Mouse (Mus musculus): ENCODE measurements around the gene Adamtsl1.

The Adamtsl1 gene

DNA sequence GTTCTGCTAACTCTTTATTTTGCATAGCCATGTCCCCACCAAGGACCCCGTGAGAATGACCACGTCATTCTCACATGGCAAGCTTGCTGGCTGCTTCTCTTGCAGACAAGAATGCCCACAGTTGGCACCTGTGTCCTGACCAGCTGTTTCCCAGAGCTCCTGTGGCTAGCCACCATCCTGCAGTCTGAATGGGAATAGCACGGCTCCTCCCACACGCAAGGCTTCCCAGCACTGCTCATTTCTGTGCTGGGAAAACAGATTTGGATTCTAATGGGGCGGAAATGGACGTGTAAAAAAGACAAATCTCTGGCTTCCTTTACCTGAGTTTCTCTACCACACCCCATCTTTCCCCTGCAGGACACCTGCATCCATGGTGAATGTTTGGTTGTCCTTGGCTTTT, 531.9 kb downstream of the Adamtsl1 start:
- in situ Hi-C loops (cut with MseI, MboI) = loop anchor here in 1 of 2 experiments (25.0 kb wide), 1 partner anchor 209 kb away; no protein-coding TSS in a partner anchor

DNA sequence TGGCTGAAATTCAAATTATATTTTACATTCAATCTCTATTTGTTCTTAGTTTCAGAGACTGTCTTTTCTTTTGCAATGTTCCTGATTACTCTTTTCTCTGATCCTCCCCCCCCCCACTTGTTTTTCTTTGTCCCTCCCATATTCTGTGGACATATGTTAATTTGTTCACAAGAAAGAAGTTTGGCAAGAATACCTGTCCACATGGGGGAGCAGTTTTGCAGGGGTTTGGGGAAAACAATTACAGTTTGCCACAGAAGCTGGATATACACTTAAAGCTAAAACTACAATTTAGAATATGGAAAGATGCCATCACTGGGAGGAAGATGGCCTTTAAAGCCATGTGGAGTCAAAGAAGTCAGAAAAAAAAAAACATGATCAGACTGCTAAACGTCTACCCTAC, 532.9 kb downstream of the Adamtsl1 start:
- in situ Hi-C loops (cut with MseI, MboI) = loop anchor here in 1 of 2 experiments (25.0 kb wide), 1 partner anchor 210 kb away; no protein-coding TSS in a partner anchor

DNA sequence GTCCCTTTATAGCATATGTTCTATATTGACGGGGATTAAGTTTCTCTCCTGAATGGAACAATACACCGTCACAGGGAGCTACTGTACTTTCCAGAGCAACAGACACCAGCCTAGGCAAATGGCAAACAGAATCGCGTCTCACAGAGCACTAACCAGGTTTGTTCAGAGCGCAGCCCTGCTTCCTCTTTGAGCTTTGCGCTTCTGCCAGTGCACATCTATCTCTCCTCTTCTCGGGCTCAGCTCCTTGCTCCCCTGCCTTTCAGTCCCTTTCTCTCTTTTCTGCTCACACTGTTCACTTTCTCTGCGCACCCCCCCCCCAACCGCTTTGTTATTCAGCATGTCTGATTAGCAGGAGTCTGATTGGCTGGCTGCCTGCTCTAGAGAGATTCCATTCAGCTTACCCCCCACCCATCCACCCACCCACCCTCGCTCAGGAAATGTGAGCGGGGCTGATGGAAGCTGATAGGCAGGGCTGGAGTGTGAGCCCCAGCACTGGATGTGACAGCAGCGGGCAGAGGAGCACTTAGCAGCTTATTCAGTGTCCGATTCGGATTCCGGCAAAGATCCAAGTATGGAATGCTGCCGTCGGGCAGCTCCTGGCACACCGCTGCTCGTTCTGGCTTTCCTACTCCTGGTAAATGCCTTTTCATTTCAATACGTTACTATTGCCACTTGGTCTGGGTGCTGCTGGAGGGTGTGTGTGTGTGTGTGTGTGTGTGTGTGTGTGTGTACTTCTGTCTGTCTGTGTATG, 539.7 kb downstream of the Adamtsl1 start:
- in situ Hi-C loops (cut with MseI, MboI) = no loop called here

DNA sequence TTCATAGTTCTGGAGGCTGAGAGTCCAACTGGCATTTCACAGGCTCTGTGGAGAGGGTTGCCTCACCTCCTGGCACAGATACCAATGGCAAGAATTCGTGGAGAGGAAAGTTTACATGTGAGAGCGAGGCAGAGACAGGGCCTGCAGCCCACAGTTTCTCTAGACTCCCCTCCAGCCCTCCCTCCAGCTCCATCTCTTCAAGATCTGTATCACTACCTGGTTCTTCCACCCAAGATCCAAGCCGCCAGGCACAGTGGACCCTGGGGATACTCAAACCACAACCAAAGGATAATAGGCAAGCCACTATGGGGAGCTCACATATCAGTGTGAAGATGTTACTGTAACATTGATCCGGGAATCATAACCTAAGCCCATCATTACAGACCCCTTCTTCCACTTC, 546.6 kb downstream of the Adamtsl1 start:
- in situ Hi-C loops (cut with MseI, MboI) = no loop called here

DNA sequence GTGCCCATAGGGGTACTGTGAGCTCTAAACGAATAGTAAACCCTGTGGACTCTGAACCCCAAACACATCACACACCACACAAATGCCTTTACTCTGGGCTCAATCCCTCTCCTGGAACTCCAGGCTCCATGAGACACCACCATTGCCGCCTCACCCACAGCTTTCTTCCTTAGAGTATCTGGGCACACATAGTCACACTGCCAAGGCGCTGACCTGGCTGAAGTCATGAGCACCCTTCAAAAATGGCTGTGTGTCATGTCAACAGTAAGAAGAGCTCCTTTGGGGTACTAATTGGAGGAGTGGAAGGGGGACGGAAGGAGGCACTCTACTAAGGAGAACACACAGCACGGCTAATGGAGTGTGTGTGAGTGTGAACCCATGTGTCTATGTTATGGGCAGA, 554.4 kb downstream of the Adamtsl1 start:
- in situ Hi-C loops (cut with MseI, MboI) = no loop called here

DNA sequence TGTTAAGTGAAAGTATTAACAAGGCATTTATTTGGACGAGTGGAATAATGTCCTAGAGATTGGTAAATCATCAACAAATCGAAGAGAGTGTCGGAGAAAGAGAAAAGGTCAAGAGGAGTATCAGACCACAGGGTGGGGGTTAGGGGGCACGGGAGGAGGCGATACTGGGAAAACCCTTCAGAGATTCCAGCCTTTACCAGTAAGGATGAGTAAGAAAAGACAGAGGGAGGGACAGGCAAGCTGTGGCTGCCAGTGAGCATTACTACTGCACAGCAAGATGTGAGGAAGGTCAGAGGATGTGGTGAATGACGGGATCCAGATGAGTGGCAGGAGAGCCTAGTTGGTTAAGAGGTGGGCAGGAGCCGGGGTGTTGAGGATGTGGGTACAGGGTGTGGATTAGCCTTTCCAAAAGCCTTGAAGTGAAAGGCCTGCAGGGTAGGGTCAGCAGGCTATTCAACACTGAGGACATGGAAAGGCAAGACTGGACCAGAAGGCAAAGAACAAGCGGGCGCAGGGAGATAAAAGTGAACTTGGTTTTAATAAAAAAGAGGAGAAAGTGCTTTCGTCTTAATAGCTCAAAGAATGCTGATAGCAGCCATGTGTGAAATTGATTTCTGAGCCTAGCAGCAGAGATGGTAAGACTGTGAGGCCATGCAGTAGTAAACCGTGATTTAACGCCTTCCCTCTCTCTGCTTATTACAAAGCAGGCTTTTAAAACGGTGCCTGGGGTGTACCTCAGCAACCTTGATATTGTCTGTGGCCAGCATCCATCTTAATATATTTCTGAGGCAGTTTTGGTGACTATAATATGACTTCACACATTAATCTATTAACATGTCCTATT, 555.1 kb downstream of the Adamtsl1 start:
- in situ Hi-C loops (cut with MseI, MboI) = no loop called here

DNA sequence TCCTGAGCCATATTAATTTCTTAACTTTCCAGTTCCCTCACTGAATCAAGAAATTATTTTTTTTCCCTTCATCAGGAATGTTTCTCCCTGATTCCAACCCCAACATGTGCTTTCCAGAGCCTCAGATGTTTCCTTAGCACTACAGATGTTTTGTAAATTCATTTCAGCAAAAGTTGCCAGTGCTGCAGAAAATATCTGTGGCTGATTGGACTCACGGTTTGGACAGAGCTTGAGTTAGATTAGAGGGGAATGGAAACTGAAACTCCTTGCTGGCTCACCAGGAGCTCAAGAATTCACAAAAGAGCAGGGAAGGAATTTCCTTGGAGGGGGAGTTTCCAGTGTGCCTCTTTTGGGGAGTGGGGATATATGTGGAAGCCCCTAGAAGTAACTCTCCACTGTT, 560.9 kb downstream of the Adamtsl1 start:
- in situ Hi-C loops (cut with MseI, MboI) = no loop called here

DNA sequence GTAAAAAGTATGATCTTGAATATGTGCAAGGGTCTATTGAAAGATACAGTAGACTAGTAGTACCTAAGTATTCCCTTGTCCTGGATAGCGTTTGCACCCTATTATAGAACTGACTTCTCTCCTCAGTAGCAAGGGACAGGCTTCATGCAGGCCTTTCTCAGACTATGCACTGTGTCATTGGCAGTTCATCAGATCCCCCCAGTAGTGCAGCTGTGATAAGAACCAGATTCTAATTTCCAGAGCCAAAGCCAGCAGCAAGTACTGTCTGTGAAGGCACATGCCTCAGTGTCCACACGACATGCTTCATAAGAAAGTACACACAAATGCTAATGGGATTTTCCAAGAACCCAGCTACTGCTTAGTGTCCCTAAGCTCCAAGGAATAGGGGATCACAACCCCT, 563.4 kb downstream of the Adamtsl1 start:
- in situ Hi-C loops (cut with MseI, MboI) = no loop called here

DNA sequence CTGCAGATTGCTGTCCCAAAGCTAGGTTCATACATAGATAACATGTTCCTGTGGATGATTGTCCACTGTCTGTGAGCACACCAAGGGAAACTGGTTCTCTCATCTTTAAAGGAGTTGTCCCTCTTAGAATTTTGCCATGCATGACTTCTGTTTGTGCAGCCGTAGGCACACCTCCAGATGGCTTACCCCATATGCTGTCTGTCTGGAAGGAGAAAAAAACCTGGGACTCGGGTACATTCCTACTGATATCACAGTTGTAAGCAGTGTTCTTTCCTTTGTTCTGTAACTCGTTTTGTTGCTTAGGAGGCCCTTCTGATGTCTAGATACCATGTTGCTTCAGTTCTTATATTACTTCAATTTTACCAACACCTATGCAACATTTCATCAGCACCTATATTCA, 563.9 kb downstream of the Adamtsl1 start:
- in situ Hi-C loops (cut with MseI, MboI) = no loop called here

DNA sequence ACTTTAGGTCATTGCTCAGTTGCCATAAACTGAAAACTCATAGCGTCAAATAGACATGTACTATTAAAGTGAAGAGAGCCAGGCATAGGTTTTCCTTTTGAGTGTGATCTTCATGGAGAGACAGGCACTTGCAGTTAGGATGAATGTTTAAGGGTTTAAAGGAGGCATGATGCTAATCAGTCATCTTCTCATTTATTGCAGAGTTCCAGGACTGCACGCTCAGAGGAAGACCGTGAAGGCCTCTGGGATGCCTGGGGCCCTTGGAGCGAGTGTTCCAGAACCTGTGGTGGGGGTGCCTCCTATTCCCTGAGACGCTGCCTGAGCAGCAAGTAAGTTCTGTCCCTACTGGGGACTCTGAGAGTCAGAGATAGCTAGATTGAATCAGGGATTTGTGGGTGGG, 573.5 kb downstream of the Adamtsl1 start:
- in situ Hi-C loops (cut with MseI, MboI) = no loop called here

DNA sequence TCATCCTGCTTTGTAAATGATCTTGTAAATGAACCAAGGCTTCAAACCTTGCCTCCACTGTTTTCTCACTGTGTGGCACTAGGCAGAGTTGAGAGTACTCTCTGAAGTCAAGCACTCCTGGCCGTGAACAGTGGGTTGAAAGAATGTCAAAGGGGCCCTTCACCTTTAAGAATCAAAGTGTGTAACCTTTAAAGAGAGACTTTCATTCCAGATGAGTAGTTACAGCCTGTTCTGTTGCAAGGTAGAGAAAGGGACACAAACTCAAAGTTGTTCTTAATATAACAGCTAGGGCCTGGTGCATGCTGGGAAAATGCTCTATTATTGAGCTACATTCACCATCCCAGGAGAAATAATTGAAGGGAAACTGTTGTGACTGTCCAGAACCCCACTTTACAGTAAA, 589.2 kb downstream of the Adamtsl1 start:
- in situ Hi-C loops (cut with MseI, MboI) = no loop called here

DNA sequence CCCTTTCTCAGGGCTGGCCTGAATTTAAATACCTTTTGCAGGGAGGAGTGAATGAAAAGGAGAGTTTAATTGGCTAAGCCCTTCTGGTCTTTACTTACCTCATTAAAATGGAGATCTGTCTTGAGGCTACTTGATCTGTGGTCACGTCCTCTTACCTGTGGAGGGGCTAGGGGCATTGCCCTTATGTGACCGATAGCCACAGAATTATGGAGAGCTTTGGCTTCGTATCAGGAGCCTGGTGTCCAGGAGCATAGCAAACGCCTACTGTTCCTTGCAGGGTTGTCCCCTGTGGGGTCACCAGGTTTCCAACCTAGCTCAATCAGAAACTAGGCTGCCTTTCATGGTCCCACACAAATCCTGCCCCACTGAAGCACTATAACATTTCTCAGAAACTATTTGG, 594.4 kb downstream of the Adamtsl1 start:
- in situ Hi-C loops (cut with MseI, MboI) = no loop called here

DNA sequence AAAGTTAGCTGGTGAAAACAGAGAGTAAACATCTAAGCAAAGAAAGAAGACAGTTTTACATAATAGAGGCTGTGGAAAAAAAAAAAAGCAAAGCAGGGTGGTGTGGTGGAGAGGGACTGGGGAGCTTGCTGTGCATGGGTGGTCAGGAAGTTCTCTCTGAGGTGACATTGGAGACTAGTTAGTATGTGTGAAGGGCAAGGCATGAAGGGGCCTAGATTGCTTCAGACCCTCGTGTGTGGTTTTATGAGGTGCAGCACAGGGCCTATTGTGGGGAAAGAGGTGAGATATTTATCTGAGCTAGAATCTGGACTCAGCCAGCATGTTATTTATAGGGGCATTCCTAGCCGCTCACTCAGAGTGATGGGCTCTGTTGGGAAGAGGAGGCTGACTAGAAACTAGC, 605.1 kb downstream of the Adamtsl1 start:
- in situ Hi-C loops (cut with MseI, MboI) = no loop called here

DNA sequence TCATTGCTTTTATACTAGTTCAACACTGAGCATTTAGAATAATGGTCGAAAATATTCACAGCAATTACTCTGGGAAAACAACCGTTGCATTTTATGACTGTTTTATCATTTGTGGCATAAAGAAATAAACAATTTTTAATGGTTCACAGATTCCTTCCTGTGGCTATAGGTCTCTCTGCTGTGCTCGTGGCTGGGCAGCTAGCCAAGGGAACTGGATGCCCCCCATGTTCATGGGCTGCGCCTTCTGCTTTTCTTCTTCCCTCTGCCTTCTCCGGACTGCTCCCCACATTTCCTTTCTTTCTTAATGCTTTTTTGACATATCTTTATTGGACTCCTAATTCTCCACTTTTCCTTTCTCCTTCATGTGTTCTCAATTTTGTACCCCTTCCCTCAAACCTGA, 608.5 kb downstream of the Adamtsl1 start:
- in situ Hi-C loops (cut with MseI, MboI) = no loop called here

DNA sequence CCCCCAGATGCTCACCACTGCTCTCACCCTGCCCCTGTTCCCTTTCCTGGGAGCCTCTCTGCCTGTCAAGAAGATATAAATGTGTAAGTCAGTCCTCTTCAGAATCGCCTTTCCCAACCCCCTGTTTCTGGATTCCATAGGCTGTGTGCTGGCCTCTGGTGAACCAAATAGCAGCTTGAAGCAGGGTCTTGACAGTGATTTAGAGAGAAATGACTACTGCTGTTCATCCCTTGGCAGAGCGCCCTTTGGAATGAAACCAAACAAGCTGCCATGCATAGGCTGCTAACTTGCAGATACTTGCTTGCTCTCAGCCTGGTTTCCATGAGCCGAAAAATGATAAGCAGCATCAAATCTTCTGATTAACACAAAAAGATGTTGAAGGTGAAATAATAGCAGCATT, 610.4 kb downstream of the Adamtsl1 start:
- in situ Hi-C loops (cut with MseI, MboI) = no loop called here

DNA sequence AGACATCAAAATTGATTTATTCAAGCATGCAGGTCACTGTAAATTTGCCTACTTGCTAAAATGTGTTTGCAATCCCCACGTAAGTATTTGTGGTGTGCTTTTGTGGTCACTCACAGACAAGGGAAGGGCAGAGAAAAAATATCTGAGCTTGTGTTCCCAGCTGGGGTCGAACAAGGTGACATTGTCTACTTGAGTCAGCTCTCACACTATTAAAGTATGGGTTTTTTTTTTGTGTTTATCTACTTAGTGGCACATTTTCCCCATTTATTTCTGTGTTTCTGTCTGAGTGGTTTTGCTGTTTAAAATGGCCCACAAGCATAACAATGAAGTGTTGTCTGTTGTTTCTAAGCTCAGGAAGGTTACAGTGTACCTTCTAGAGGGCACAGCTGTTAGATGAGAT, 612.7 kb downstream of the Adamtsl1 start:
- in situ Hi-C loops (cut with MseI, MboI) = no loop called here

DNA sequence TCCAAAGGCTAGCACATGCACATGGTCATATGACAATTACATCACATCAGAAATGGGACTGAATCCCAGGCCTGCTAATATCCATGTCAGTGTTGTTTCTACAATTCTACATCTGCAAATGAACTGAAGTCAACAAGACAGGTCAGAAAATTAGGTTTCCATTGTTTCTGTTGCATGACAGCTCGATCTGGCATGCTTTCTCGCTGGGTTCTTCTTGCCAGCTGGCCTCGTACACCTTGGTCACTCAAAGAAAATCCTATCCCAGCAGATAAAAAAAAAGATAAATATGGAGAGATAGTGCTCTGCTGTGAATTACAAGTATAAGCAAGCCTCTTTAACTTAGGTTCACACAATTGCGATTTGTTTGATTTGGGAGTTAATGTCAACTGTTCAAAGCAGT, 644.6 kb downstream of the Adamtsl1 start:
- in situ Hi-C loops (cut with MseI, MboI) = no loop called here

DNA sequence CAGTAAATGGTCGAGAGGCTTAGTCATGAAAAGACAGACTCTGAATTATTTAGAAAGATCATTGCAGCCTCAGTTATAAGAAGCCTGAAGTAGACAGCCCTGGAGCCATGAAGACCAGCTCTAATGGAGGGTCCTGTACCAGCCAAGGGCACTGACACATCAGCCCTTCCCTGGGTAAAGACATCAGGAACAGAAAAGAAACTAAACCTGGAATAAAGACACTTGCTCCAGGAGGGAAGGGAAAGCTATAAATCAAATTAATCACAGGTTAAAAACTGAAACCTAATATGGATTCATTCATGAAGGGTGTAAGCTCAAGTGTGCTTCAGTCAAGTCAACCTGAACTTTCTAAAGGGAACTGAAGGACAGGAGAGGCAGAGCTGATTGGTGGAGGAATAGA, 645.4 kb downstream of the Adamtsl1 start:
- in situ Hi-C loops (cut with MseI, MboI) = no loop called here

DNA sequence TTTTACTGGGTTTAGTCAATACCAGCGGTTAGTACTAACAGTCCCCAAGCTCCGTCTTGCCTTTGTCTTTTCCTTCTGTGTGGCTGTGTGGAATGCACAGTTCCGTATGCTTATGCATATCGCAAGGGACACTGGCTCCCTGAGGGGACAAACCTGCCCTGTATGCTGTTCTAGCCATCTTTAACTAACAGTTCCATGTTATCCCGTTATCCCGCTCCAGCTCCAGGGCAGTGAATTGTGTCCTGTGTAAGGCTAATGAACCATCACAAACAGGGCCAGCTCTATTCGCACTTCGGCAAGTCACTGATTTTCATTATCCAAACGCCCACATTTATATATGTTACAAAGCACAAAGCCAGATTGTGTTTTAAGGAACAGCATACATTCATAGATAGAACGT, 656.8 kb downstream of the Adamtsl1 start:
- in situ Hi-C loops (cut with MseI, MboI) = no loop called here

DNA sequence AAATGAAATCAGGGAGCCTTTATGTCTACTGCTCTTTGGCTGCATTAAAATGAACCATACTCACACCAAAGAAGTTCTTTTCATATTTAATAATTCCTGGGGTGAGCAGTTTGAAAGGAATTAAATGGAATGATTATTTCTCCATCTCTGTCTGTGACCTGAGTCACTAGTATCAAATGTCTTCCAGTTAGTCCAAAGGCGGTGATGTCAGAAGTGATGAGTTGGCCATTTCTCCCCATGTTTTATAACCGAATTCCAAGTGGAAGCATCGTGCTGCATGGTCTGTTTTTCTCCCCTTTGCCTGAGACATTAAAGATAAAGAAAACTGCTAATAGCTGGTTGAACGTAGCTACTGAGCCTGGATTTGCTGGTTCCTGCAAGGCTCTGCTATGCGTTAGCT, 657.5 kb downstream of the Adamtsl1 start:
- in situ Hi-C loops (cut with MseI, MboI) = no loop called here

DNA sequence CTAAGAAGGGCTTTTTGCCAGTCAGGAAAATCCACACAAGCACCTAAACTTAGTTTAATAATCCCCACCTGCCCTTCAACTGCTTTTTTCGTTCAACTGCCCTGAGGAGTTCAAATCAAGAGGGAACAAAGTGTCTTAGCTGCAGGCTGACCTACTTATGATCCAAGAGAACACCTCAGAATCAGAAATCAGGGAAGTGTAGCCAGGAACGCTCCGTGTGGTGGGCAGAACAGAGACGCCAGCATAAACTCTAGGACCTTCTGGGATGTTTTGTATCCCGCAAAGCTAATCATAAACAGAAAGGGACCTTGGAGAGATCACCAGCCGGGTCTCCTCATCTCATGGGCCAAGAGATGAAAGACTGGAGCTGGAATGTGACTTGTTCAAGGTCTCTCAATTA, 663.5 kb downstream of the Adamtsl1 start:
- in situ Hi-C loops (cut with MseI, MboI) = no loop called here

DNA sequence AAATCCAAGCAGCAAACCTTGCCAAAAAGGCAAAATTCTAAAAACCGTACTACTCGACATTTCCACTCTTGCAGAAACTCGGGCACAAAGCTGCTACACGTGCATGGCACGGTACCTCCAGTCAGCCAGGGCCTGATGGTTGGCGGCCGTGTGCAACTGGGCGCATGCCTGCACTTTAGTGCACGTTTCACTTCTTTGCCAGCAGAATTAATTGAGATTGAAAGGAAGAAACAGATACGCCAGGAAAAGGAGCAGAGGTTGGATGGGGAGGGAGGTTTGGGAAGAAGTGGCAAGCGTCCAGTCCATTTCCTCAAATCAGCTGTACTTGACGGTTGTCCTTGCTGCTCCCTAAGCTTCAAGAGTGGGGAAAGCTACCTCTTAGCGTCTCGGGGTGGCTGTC, 664.1 kb downstream of the Adamtsl1 start:
- in situ Hi-C loops (cut with MseI, MboI) = no loop called here

DNA sequence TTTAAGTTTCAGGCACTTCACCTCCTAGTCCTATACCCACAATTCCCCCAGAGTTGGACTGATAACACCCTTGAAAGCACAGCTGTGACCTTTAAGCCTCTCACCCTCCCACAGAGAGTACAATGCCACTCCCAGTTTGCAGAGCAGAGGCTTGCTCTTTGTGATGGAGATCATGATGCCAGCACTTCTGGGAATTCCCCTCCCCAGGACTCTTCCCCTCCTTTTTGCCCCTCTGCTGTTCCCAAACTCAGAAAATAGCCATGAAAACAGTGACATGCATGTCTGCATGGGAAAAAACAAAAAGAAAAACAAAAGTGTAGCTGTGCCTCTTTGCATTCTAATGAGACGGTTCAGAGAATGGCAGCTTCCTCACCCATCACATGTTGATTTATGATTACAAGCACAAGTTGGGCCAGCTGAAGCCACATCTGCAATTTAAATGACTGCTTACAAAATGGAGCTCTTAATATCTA, 669.8 kb downstream of the Adamtsl1 start:
- in situ Hi-C loops (cut with MseI, MboI) = no loop called here

All from mouse trophoblast stem cell (cell line).